Mouse (Mus musculus) liver, embryonic 14.5 days (tissue): ENCODE measurements around the gene Gtf2h2. TPM values are rescaled to one million over a fixed set of nuclear protein-coding genes. Genes with fewer than 3 reads are reported as not detected.
"Not testable (repeated sequence)": the region's sequence is repeated elsewhere in the genome, so short reads cannot be mapped to it uniquely, and the experiment has no call there.

Source experiments
- ATAC-seq: fragments of 200-750 bp; cut with Nextera tagmentation; 2 replicates; pipeline ENCODE4 v1.8.0; 2017; ENCODE audit warnings: moderate number of reproducible peaks, mild to moderate bottlenecking, moderate library complexity; ENCODE audit not compliant: insufficient read depth
- DNase-seq, 3 experiments: peaks; one replicate each; pipeline ENCODE4 v3.0.0-alpha.2; 2012 to 2013; ENCODE audit warnings: low read depth in 3 of 3, low spot score in 3 of 3
- H3K27ac ChIP-seq: fragments of 300-500 bp; sonication (generic); 2 replicates; pipeline ENCODE4 v1.5.1; 2014; ENCODE audit warnings: moderate library complexity, mild to moderate bottlenecking, control low read depth, inconsistent platforms
- H3K27me3 ChIP-seq: fragments of 300-500 bp; sonication (generic); 2 replicates; pipeline ENCODE4 v1.6.1; 2014; ENCODE audit warnings: mild to moderate bottlenecking, low read length, moderate library complexity; ENCODE audit not compliant: control insufficient read depth, insufficient read depth
- H3K36me3 ChIP-seq: fragments of 300-500 bp; sonication (generic); replicated peaks from 2 replicates; pipeline ENCODE4 v1.6.1; 2014; ENCODE audit warnings: low read depth; ENCODE audit not compliant: control insufficient read depth, insufficient read depth
- H3K4me1 ChIP-seq, 2 experiments: fragments of 200-500 bp in 1 of 2; fragments of 300-500 bp in 1 of 2; sonication (generic) in 1 of 2; replicated peaks; 2 replicates each; pipeline ENCODE4 v1.6.1; 2012 to 2014; ENCODE audit warnings: antibody characterized with exemption in 1 of 2, inconsistent platforms in 1 of 2, low read length in 1 of 2; ENCODE audit not compliant: control insufficient read depth in 2 of 2, insufficient read depth in 2 of 2
- H3K4me2 ChIP-seq: fragments of 300-500 bp; sonication (generic); 2 replicates; pipeline ENCODE4 v1.6.1; 2014; ENCODE audit warnings: low read depth, mild to moderate bottlenecking, control low read depth, moderate library complexity
- H3K4me3 ChIP-seq, 2 experiments: fragments of 200-500 bp in 1 of 2; fragments of 300-500 bp in 1 of 2; sonication (generic) in 1 of 2; 2 replicates each; pipeline ENCODE4 v1.5.1; 2012 to 2014; ENCODE audit warnings: low read depth in 2 of 2, low read length in 2 of 2, mild to moderate bottlenecking in 2 of 2, control low read depth in 1 of 2, inconsistent platforms in 1 of 2, moderate library complexity in 1 of 2; ENCODE audit not compliant: insufficient read depth in 1 of 2
- H3K9ac ChIP-seq: fragments of 300-500 bp; sonication (generic); replicated peaks from 2 replicates; pipeline ENCODE4 v1.6.1; 2014; ENCODE audit warnings: mild to moderate bottlenecking, control low read depth, moderate library complexity
- H3K9me3 ChIP-seq: fragments of 300-500 bp; sonication (generic); 2 replicates; pipeline ENCODE4 v1.6.1; 2016; ENCODE audit warnings: low read length, mixed read lengths; ENCODE audit not compliant: control insufficient read depth
- CTCF ChIP-seq: IDR thresholded peaks from 2 replicates; pipeline ENCODE4 v1.5.1; 2016; ENCODE audit warnings: antibody characterized with exemption, low read depth, control low read depth
- EP300 ChIP-seq: IDR thresholded peaks from 2 replicates; pipeline ENCODE4 v1.6.1; 2016; ENCODE audit warnings: antibody characterized with exemption, low read depth
- WGBS: fragments of 180-500 bp; shearing (Covaris S2); extraction: QIAGEN DNeasy Blood & Tissue Kit; methylation state at CpG from one replicate; pipeline ENCODE4 v1.1.7; 2014; ENCODE audit not compliant: insufficient replicate concordance; 5-methylcytosine and 5-hydroxymethylcytosine counted together
- polyA plus RNA-seq, 2 experiments: library from polyadenylated mRNA; depleted of rRNA in 1 of 2; stranded (reverse) in 1 of 2; unstranded in 1 of 2; fragments of >200 nt; fragmentation: Nextera tagmentation in 1 of 2; extraction: Ambion mirVana in 1 of 2; gene quantifications; 2 replicates each; pipeline versions ENCODE4 v1.2.1 to v1.2.3; 2012 to 2014

Gtf2h2 gene
- polyA plus RNA-seq, 2 experiments, result 25.1 to 26.3 TPM

GRCm38 (mm10) chr13:100449495-100449894 lies 42.9 kb downstream of the Gtf2h2 start:
- Histone ChIP-seq H3K9me3 (no peaks in the 10 kb centered on the region), H3K4me1 (no peaks in the 10 kb centered on the region), H3K4me2 (no peak overlapping the region), H3K36me3 (no peaks in the 10 kb centered on the region), H3K9ac (no peak overlapping the region), H3K27ac (no peak overlapping the region), H3K27me3 (no peaks in the 10 kb centered on the region), H3K4me3 (no peak overlapping the region)
- ATAC-seq, result no peak
- 21% methylated on average over 1 of the region's 1 CpGs for WGBS
- no peak for TF ChIP-seq CTCF
- TF ChIP-seq EP300, result no peak
- no peak for DNase-seq

GRCm38 (mm10) chr13:100440116-100440515 lies 52.3 kb downstream of the Gtf2h2 start:
- no peaks in the 10 kb centered on the region for H3K9me3 ChIP-seq
- H3K27me3 ChIP-seq, result no peaks in the 10 kb centered on the region
- H3K27ac ChIP-seq, result no peak overlapping the region
- no peak overlapping the region for H3K4me2 ChIP-seq
- no peak overlapping the region for H3K4me3 ChIP-seq
- ATAC-seq (no peak), DNase-seq (no peak)
- no peaks in the 10 kb centered on the region for H3K4me1 ChIP-seq
- H3K36me3 ChIP-seq, result no peaks in the 10 kb centered on the region
- no peak overlapping the region for H3K9ac ChIP-seq
- TF ChIP-seq EP300, result no peak
- TF ChIP-seq CTCF, result no peak
- 27% methylated on average over 3 of the region's 3 CpGs for WGBS

DNA sequence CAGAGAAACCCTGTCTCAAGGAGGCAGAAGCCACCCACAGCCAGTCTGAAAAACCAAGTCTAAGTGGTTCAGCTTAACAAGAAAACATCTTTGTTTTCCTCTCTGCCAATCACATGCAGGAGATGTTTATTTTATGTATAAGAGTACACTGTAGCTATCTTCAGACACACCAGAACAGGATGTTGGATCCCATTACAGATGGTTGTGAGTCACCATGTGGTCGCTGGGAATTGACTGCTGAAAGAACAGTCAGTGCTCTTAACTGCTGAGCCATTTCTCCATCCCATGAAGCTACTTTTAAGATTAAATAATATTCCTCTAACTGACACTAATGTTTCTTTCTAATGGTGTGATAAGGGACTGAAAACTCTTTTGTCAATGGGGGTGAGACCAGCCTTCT lies 53.7 kb downstream of the Gtf2h2 start:
- Histone ChIP-seq H3K4me2 (no peak overlapping the region), H3K36me3 (no peaks in the 10 kb centered on the region), H3K9me3 (no peaks in the 10 kb centered on the region), H3K27me3 (no peaks in the 10 kb centered on the region), H3K4me3 (no peak overlapping the region), H3K27ac (no peak overlapping the region), H3K9ac (no peak overlapping the region), H3K4me1 (no peaks in the 10 kb centered on the region)
- TF ChIP-seq CTCF, result no peak
- TF ChIP-seq EP300, result no peak
- ATAC-seq (no peak), DNase-seq (no peak)
- WGBS, result 12% methylated on average over 1 of the region's 1 CpGs

GRCm38 (mm10) chr13:100437322-100437825 lies 55.0 kb downstream of the Gtf2h2 start:
- Histone ChIP-seq H3K4me1 (no peaks in the 10 kb centered on the region), H3K27me3 (no peaks in the 10 kb centered on the region), H3K4me3 (no peak overlapping the region), H3K27ac (no peak overlapping the region), H3K36me3 (no peaks in the 10 kb centered on the region), H3K9me3 (no peaks in the 10 kb centered on the region), H3K9ac (no peak overlapping the region), H3K4me2 (no peak overlapping the region)
- no peak for DNase-seq
- TF ChIP-seq CTCF (no peak), EP300 (no peak)
- WGBS, result 36% methylated on average over 3 of the region's 3 CpGs
- no peak for ATAC-seq

- 48% methylated on average over 1 of the region's 1 CpGs for WGBS
- not testable (repeated sequence) for H3K9me3 ChIP-seq, H3K27me3 ChIP-seq, ATAC-seq, H3K4me1 ChIP-seq, H3K27ac ChIP-seq, H3K36me3 ChIP-seq, H3K9ac ChIP-seq, H3K4me3 ChIP-seq, H3K4me2 ChIP-seq, DNase-seq
These were observed 55.7 kb downstream of the Gtf2h2 start for GRCm38 (mm10) chr13:100436556-100437163.

DNA sequence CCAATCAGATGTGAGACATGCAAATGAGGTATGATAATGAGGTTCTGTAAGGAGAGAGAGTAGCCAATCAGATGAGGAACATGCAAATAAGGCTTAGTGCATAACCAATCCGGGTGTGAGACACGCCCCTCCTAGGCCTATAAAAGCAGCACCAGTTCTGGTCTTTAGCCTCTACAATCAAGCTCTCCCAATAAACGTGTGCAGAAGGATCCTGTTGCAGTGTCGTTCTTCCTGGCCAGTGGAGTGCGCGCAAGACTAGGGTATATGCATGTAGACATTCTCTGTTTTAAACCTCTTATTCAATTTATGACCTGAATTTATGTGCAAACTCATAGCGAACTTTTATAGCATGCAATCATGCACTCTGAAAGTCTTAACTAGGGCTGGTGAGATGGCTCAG lies 72.4 kb downstream of the Gtf2h2 start:
- not testable (repeated sequence) for ATAC-seq, H3K36me3 ChIP-seq
- 72% methylated on average over 7 of the region's 7 CpGs for WGBS

More for the DNA sequence above, 72.4 kb downstream of the Gtf2h2 start:
- H3K4me1 ChIP-seq, DNase-seq, H3K9ac ChIP-seq, H3K9me3 ChIP-seq, H3K27me3 ChIP-seq, H3K27ac ChIP-seq, H3K4me3 ChIP-seq, H3K4me2 ChIP-seq: not testable (repeated sequence)
